Mouse (Mus musculus) kidney, postnatal 0 days (tissue): ENCODE results near the gene Vipr2. TPM values are rescaled to one million over a fixed set of nuclear protein-coding genes. Genes with fewer than 3 reads are reported as not detected.

Experiments
- ATAC-seq: fragments of 200-750 bp; cut with Nextera tagmentation; replicated peaks from 2 replicates; pipeline ENCODE4 v1.8.0; 2017; ENCODE audit warnings: low read depth, moderate number of reproducible peaks, moderate TSS enrichment, moderate library complexity; ENCODE audit not compliant: low FRiP score
- DNase-seq: peaks from one replicate; pipeline ENCODE4 v3.0.0-alpha.2; 2016; ENCODE audit warnings: low spot score
- H3K27ac ChIP-seq: fragments of 300-500 bp; sonication (generic); 2 replicates; pipeline ENCODE4 v1.5.1; 2014; ENCODE audit warnings: mild to moderate bottlenecking
- H3K27me3 ChIP-seq: fragments of 300-500 bp; sonication (generic); 2 replicates; pipeline ENCODE4 v1.6.1; 2014; ENCODE audit warnings: low read length, mixed read lengths; ENCODE audit not compliant: insufficient read depth
- H3K36me3 ChIP-seq: fragments of 300-500 bp; sonication (generic); 2 replicates; pipeline ENCODE4 v1.6.1; 2014; ENCODE audit warnings: low read length, mixed read lengths; ENCODE audit not compliant: insufficient read depth
- H3K4me1 ChIP-seq: fragments of 300-500 bp; sonication (generic); replicated peaks from 2 replicates; pipeline ENCODE4 v1.6.1; 2014; ENCODE audit warnings: antibody characterized with exemption, low read length, mixed read lengths; ENCODE audit not compliant: insufficient read depth
- H3K4me2 ChIP-seq: fragments of 300-500 bp; sonication (generic); 2 replicates; pipeline ENCODE4 v1.6.1; 2014; ENCODE audit warnings: mild to moderate bottlenecking, low read length, moderate library complexity, mixed read lengths
- H3K4me3 ChIP-seq: fragments of 300-500 bp; sonication (generic); replicated peaks from 2 replicates; pipeline ENCODE4 v1.5.1; 2014; ENCODE audit warnings: low read depth, low read length
- H3K9ac ChIP-seq: fragments of 300-500 bp; sonication (generic); 2 replicates; pipeline ENCODE4 v1.6.1; 2014; ENCODE audit warnings: low read depth, low read length
- H3K9me3 ChIP-seq: fragments of 300-500 bp; sonication (generic); replicated peaks from 2 replicates; pipeline ENCODE4 v1.6.1; 2016; ENCODE audit warnings: low read length, inconsistent platforms, mixed read lengths
- CTCF ChIP-seq: IDR thresholded peaks from 2 replicates; pipeline ENCODE4 v1.5.1; 2016; ENCODE audit warnings: antibody characterized with exemption, low read depth, mild to moderate bottlenecking, moderate library complexity
- WGBS: fragments of 180-500 bp; shearing (Covaris S2); extraction: QIAGEN DNeasy Blood & Tissue Kit; methylation state at CpG from one replicate; pipeline ENCODE4 v1.1.7; 2014; 5-methylcytosine and 5-hydroxymethylcytosine counted together
- polyA plus RNA-seq: library from polyadenylated mRNA; unstranded; fragments of >200 nt; fragmentation: Nextera tagmentation; extraction: Ambion mirVana; gene quantifications from 2 replicates; pipeline ENCODE4 v1.2.1, GENCODE M21; 2015

Gene Vipr2
- polyA plus RNA-seq = 0.54 and 0.59 TPM in 2 replicates

- Histone ChIP-seq H3K36me3 (no peaks in the 10 kb centered on the region), H3K9ac (peak within 1 kb of the TSS; percentile 44; the same call in 1 of the 2 replicates), H3K4me2 (peak within 1 kb of the TSS; percentile 91), H3K4me1 (0 out of 2 replicates have a peak, but pooled peaks cover 5% of the 10 kb centered on the region), H3K9me3 (no peaks in the 10 kb centered on the region), H3K27ac (no peak within 1 kb of the TSS), H3K4me3 (peak within 1 kb of the TSS; percentile 50), H3K27me3 (peaks cover 3% of the 10 kb centered on the region; the same call in 1 of the 2 replicates)
- WGBS = 6% methylated on average over 32 of the region's 33 CpGs
- no peak for TF ChIP-seq CTCF
- DNase-seq = peak; percentile 66
- peak; percentile 87 for ATAC-seq
Measured at GRCm38 (mm10) chr12:116077074-116077854, at the start of gene Vipr2. Gene Vipr2, plus strand, starts transcription at chr12:116077726.

DNA sequence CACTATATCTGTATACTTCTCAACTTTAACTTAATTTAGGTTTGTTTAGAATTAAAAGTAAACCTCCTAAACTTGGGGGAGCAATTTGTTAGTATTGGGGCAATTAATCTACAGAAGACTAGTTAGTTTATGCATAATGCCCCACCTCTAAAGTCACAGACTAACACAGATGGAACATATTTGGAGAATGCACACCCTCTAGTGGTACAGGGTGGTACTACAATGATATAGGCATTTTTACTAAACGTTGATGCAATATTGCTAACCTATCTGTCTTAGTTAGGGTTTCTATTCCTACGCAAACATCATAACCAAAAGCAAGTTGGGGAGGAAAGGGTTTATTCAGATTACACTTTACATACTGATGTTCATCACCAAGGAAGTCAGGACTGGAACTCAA, 49.4 kb upstream of the Vipr2 start:
- Histone ChIP-seq H3K4me1 (no peaks in the 10 kb centered on the region), H3K27ac (no peak overlapping the region), H3K27me3 (no peaks in the 10 kb centered on the region), H3K36me3 (no peaks in the 10 kb centered on the region), H3K9me3 (no peaks in the 10 kb centered on the region), H3K9ac (no peak overlapping the region), H3K4me3 (no peak overlapping the region), H3K4me2 (no peak overlapping the region)
- TF ChIP-seq CTCF = peak; percentile 76
- no peak for ATAC-seq
- 56% methylated on average over 2 of the region's 2 CpGs for WGBS
- DNase-seq = peak; percentile 32

GRCm38 (mm10) chr12:116035346-116035745, 42.2 kb upstream of the Vipr2 start:
- Histone ChIP-seq H3K4me2 (no peak overlapping the region), H3K4me3 (no peak overlapping the region), H3K27ac (no peak overlapping the region), H3K4me1 (no peaks in the 10 kb centered on the region), H3K36me3 (no peaks in the 10 kb centered on the region), H3K9me3 (no peaks in the 10 kb centered on the region), H3K9ac (no peak overlapping the region), H3K27me3 (no peaks in the 10 kb centered on the region)
- DNase-seq (no peak), ATAC-seq (no peak)
- 72% methylated on average over 5 of the region's 5 CpGs for WGBS
- TF ChIP-seq CTCF = no peak

GRCm38 (mm10) chr12:116044785-116045184, 32.7 kb upstream of the Vipr2 start:
- ATAC-seq (no peak), DNase-seq (no peak)
- H3K9me3 ChIP-seq = no peaks in the 10 kb centered on the region
- no peaks in the 10 kb centered on the region for H3K36me3 ChIP-seq
- no peak overlapping the region for H3K4me3 ChIP-seq
- TF ChIP-seq CTCF = no peak
- H3K4me2 ChIP-seq = no peak overlapping the region
- H3K4me1 ChIP-seq = peaks cover 12% of the 10 kb centered on the region
- no peak overlapping the region for H3K9ac ChIP-seq
- WGBS = 85% methylated on average over 5 of the region's 5 CpGs
- no peak overlapping the region for H3K27ac ChIP-seq
- H3K27me3 ChIP-seq = no peaks in the 10 kb centered on the region

DNA sequence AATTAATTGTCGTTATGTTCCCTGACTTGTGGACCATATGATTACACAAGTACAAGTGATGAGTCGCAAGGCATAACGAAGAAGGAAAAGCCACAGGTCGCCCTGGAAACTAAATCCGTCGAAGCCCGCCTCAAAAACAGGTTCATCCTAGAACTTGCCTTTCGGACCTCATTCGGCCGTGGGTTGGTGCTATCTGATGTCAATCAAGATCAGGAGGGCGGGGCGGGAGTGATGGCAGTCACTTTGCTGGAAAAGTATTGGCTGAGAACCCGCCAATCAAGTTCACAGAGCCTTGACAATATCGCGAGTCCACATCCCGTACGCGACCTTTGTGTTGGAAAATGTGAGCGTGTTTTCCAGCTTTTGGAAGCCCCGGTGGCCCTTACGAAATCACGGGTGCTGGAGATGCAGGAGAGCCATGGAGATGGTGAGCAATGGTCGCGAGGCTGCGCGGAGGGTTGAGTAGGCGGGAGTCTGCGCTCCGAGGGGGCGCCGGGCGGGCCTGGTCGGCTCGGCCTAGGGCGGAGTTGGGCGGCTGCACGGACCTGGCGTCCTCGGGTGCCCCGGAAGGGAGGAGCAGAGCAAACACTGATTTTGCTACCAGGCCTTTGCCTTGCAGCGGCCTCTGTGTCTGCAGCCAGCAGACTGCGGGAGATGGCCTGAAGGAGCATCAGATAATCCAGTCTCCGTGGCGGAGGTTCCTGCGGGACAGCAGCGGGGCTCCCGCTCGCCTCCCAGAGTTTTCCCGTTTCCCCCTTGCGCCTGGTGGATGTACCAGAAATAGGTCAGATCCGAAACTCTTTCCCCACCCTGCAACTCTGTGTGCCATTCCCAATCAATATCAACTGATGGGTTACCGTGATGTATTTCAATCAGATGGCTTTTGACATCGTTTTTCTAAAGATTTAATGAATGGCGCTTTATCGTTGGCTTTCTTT, 29.8 kb upstream of the Vipr2 start, which contains the start of gene Zfp386:
Gene Zfp386 (plus strand): TSS at position 285 of the 938 bp plus-strand sequence.
- H3K4me2 ChIP-seq = peak within 1 kb of the TSS; percentile 76
- H3K4me3 ChIP-seq = peak within 1 kb of the TSS; percentile 78
- peak; percentile 98 for DNase-seq
- H3K27ac ChIP-seq = peak within 1 kb of the TSS; percentile 98
- H3K9me3 ChIP-seq = no peaks in the 10 kb centered on the region
- WGBS = 1% methylated on average over 50 of the region's 55 CpGs
- peak; percentile 16; the same call in 1 of the 2 replicates for TF ChIP-seq CTCF
- 0 out of 2 replicates have a peak, but pooled peaks cover 6% of the 10 kb centered on the region for H3K36me3 ChIP-seq
- peaks cover 12% of the 10 kb centered on the region for H3K4me1 ChIP-seq
- peak within 1 kb of the TSS; percentile 94 for H3K9ac ChIP-seq
- ATAC-seq = peak; percentile 99
- no peaks in the 10 kb centered on the region for H3K27me3 ChIP-seq

GRCm38 (mm10) chr12:116048766-116049165, 28.8 kb upstream of the Vipr2 start:
- H3K9ac ChIP-seq = peak overlapping the region; percentile 94
- peak overlapping the region; percentile 78 for H3K4me3 ChIP-seq
- no peaks in the 10 kb centered on the region for H3K9me3 ChIP-seq
- WGBS = 49% methylated on average over 7 of the region's 7 CpGs
- H3K4me1 ChIP-seq = peaks cover 12% of the 10 kb centered on the region
- H3K4me2 ChIP-seq = peak overlapping the region; percentile 76
- H3K36me3 ChIP-seq = 0 out of 2 replicates have a peak, but pooled peaks cover 7% of the 10 kb centered on the region
- H3K27me3 ChIP-seq = no peaks in the 10 kb centered on the region
- TF ChIP-seq CTCF = no peak
- DNase-seq = no peak
- no peak overlapping the region for H3K27ac ChIP-seq
- no peak for ATAC-seq
